Mouse (Mus musculus) layer of hippocampus, adult 9-11 months (tissue): ENCODE data around the gene Fv1.

Source experiments
- DNase-seq: peaks from one replicate; pipeline ENCODE4 v3.0.0; 2022

Gene Fv1

GRCm38 (mm10) chr4:147886158-147886557, 17.4 kb downstream of the Fv1 start:
- no peak for DNase-seq

- DNase-seq: no peak
These were observed 18.5 kb downstream of the Fv1 start for GRCm38 (mm10) chr4:147887277-147887676.

GRCm38 (mm10) chr4:147888237-147888636, 19.5 kb downstream of the Fv1 start:
- DNase-seq: no peak

GRCm38 (mm10) chr4:147890341-147890740, 21.6 kb downstream of the Fv1 start:
- peak; percentile 66 for DNase-seq

- no peak for DNase-seq
These were observed 27.1 kb downstream of the Fv1 start for GRCm38 (mm10) chr4:147895815-147896330.

GRCm38 (mm10) chr4:147896411-147896810, 27.6 kb downstream of the Fv1 start:
- DNase-seq: no peak

GRCm38 (mm10) chr4:147897348-147897747, 28.6 kb downstream of the Fv1 start:
- peak; percentile 48 for DNase-seq

- no peak for DNase-seq
These were observed 31.7 kb downstream of the Fv1 start for GRCm38 (mm10) chr4:147900452-147900851.

- DNase-seq: no peak
These were observed 34.2 kb downstream of the Fv1 start for GRCm38 (mm10) chr4:147902906-147903500.

GRCm38 (mm10) chr4:147903601-147904000, 34.8 kb downstream of the Fv1 start:
- DNase-seq: no peak

GRCm38 (mm10) chr4:147904313-147905089, 35.7 kb downstream of the Fv1 start, which contains the start of gene Mfn2:
Gene Mfn2 (minus strand): TSS chr4:147904704.
- peak; percentile 94 for DNase-seq

- DNase-seq: no peak
These were observed 36.4 kb downstream of the Fv1 start for GRCm38 (mm10) chr4:147905090-147905659.

- no peak for DNase-seq
These were observed 37.5 kb downstream of the Fv1 start for GRCm38 (mm10) chr4:147906230-147906629.

GRCm38 (mm10) chr4:147909486-147909885, 40.7 kb downstream of the Fv1 start:
- no peak for DNase-seq

- DNase-seq: no peak
These were observed 49.8 kb downstream of the Fv1 start for GRCm38 (mm10) chr4:147918459-147919121.
